Mouse (Mus musculus) E14TG2a.4 (cell line): ENCODE measurements at regions not wholly inside any gene's neighbourhood (a gene's known extent, or its start where the extent isn't known, plus 50 kb on each side); places are given as distances from the start of the nearest gene placed in this dataset.

Experiments used
- CTCF ChIP-seq: conservative IDR thresholded peaks from 2 replicates; pipeline ENCODE4 v1.5.1; 2014; ENCODE audit warnings: low read length
- NANOG ChIP-seq: IDR thresholded peaks from 2 replicates; pipeline ENCODE4 v1.6.1; 2014; ENCODE audit warnings: borderline replicate concordance, low read length, mixed read lengths
- POU5F1 ChIP-seq: IDR thresholded peaks from 2 replicates; pipeline ENCODE4 v1.6.1; 2014; ENCODE audit warnings: low read length, borderline replicate concordance

DNA sequence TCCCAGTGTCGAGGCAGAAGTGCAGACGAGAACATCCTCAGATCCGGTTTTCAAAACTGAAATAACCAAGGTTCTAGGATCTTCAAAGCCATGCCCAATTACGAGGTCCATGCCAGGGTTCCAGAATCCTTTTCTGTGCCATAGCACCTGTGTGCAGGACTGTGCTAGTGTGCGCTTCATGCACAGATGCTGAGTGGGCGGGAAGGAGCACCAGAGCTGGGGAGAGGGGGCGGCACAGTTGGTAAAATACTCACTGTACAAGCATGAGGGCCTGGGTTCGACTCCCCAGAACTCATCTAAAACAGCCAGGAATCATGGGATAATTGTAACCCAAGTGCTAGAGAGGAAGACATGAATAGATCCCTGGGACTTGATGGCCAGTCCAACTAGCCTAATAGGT lies 108.4 kb upstream of the Dio3 start:
- no peak for TF ChIP-seq CTCF
- no peak for TF ChIP-seq NANOG
- no peak for TF ChIP-seq POU5F1
